Mouse (Mus musculus): ENCODE measurements around the gene Patj. TPM values are rescaled to one million over a fixed set of nuclear protein-coding genes. Genes with fewer than 3 reads are reported as not detected.

Gene Patj
- polyA plus RNA-seq, 2 experiments: 11.9 to 16.7 TPM

GRCm38 (mm10) chr4:98435641-98436457 is 40.3 kb downstream of the Patj start:
- TF ChIP-seq POLR2A (IDR thresholded peaks at IDR 0.05; ENCODE audit: borderline replicate concordance, extremely low read depth, insufficient read depth, insufficient read length): no peak
- H3K36me3 ChIP-seq (ENCODE audit: control insufficient read depth, insufficient read depth, low read length): peaks cover 14% of the 10 kb centered on the region
- H3K27me3 ChIP-seq (ENCODE audit: control insufficient read depth, insufficient read depth, low read length): no peaks in the 10 kb centered on the region
- no peak overlapping the region for H3K9ac ChIP-seq (ENCODE audit: low read depth, low read length, severe bottlenecking)
- peaks cover 8% of the 10 kb centered on the region for H3K4me1 ChIP-seq (ENCODE audit: control insufficient read depth, insufficient read depth, low read length)
- H3K4me3 ChIP-seq (replicated peaks; ENCODE audit: low read length): no peak overlapping the region
- no peak for DNase-seq (ENCODE audit: low spot score)
- no peak for ATAC-seq (ENCODE audit: low FRiP score, low read depth)
- no peaks in the 10 kb centered on the region for H3K9me3 ChIP-seq (ENCODE audit: control insufficient read depth, low read length)
- no peak overlapping the region for H3K4me2 ChIP-seq (replicated peaks; ENCODE audit: low read depth, low read length, severe bottlenecking)
- whole genome bisulfite sequencing: 88% methylated on average over 10 of the region's 10 CpGs
- H3K27ac ChIP-seq (replicated peaks; ENCODE audit: low read depth, low read length): no peak overlapping the region

GRCm38 (mm10) chr4:98436664-98437363 is 41.2 kb downstream of the Patj start:
- ATAC-seq (ENCODE audit: low FRiP score, low read depth) (no peak), DNase-seq (ENCODE audit: low spot score) (no peak)
- H3K9ac ChIP-seq (ENCODE audit: low read depth, low read length, severe bottlenecking): no peak overlapping the region
- H3K4me2 ChIP-seq (replicated peaks; ENCODE audit: low read depth, low read length, severe bottlenecking): no peak overlapping the region
- no peak overlapping the region for H3K27ac ChIP-seq (replicated peaks; ENCODE audit: low read depth, low read length)
- peaks cover 12% of the 10 kb centered on the region for H3K36me3 ChIP-seq (ENCODE audit: control insufficient read depth, insufficient read depth, low read length)
- H3K4me1 ChIP-seq (ENCODE audit: control insufficient read depth, insufficient read depth, low read length): peaks cover 8% of the 10 kb centered on the region
- no peak for TF ChIP-seq POLR2A (IDR thresholded peaks at IDR 0.05; ENCODE audit: borderline replicate concordance, extremely low read depth, insufficient read depth, insufficient read length)
- H3K27me3 ChIP-seq (ENCODE audit: control insufficient read depth, insufficient read depth, low read length): no peaks in the 10 kb centered on the region
- no peak overlapping the region for H3K4me3 ChIP-seq (replicated peaks; ENCODE audit: low read length)
- WGBS: 65% methylated on average over 12 of the region's 12 CpGs
- H3K9me3 ChIP-seq (ENCODE audit: control insufficient read depth, low read length): no peaks in the 10 kb centered on the region

GRCm38 (mm10) chr4:98439261-98440005 is 43.8 kb downstream of the Patj start:
- ATAC-seq (ENCODE audit: low FRiP score, low read depth) (no peak), DNase-seq (ENCODE audit: low spot score) (no peak)
- Histone ChIP-seq H3K27me3 (ENCODE audit: control insufficient read depth, insufficient read depth, low read length) (no peaks in the 10 kb centered on the region), H3K9me3 (ENCODE audit: control insufficient read depth, low read length) (no peaks in the 10 kb centered on the region), H3K9ac (ENCODE audit: low read depth, low read length, severe bottlenecking) (no peak overlapping the region), H3K4me3 (replicated peaks; ENCODE audit: low read length) (no peak overlapping the region), H3K4me1 (ENCODE audit: control insufficient read depth, insufficient read depth, low read length) (peaks cover 8% of the 10 kb centered on the region), H3K36me3 (ENCODE audit: control insufficient read depth, insufficient read depth, low read length) (0 out of 2 replicates have a peak, but pooled peaks cover 2% of the 10 kb centered on the region), H3K4me2 (replicated peaks; ENCODE audit: low read depth, low read length, severe bottlenecking) (no peak overlapping the region), H3K27ac (replicated peaks; ENCODE audit: low read depth, low read length) (no peak overlapping the region)
- TF ChIP-seq POLR2A (IDR thresholded peaks at IDR 0.05; ENCODE audit: borderline replicate concordance, extremely low read depth, insufficient read depth, insufficient read length): no peak
- 66% methylated on average over 8 of the region's 8 CpGs for whole genome bisulfite sequencing

GRCm38 (mm10) chr4:98441248-98441647 is 45.7 kb downstream of the Patj start:
- TF ChIP-seq POLR2A (IDR thresholded peaks at IDR 0.05; ENCODE audit: borderline replicate concordance, extremely low read depth, insufficient read depth, insufficient read length): no peak
- Histone ChIP-seq H3K4me2 (replicated peaks; ENCODE audit: low read depth, low read length, severe bottlenecking) (no peak overlapping the region), H3K9ac (ENCODE audit: low read depth, low read length, severe bottlenecking) (no peak overlapping the region), H3K27me3 (ENCODE audit: control insufficient read depth, insufficient read depth, low read length) (no peaks in the 10 kb centered on the region), H3K27ac (replicated peaks; ENCODE audit: low read depth, low read length) (no peak overlapping the region), H3K4me1 (ENCODE audit: control insufficient read depth, insufficient read depth, low read length) (peaks cover 8% of the 10 kb centered on the region), H3K4me3 (replicated peaks; ENCODE audit: low read length) (no peak overlapping the region), H3K9me3 (ENCODE audit: control insufficient read depth, low read length) (no peaks in the 10 kb centered on the region), H3K36me3 (ENCODE audit: control insufficient read depth, insufficient read depth, low read length) (0 out of 2 replicates have a peak, but pooled peaks cover 2% of the 10 kb centered on the region)
- ATAC-seq (ENCODE audit: low FRiP score, low read depth) (no peak), DNase-seq (ENCODE audit: low spot score) (no peak)
- 27% methylated on average over 3 of the region's 3 CpGs for WGBS

All from limb, embryonic 14.5 days (tissue).